Comparison of ENCODE assay signal across 10 mouse cellular contexts in genomic region chr2:27847001-27847400, GRCm38 (mm10). TPM values are rescaled to one million over a fixed set of nuclear protein-coding genes. Genes with fewer than 3 reads are reported as not detected.
A peak's percentile ranks its signal among the peaks of the same experiment; 100 is the strongest.
DNase-seq lines count a peak whose midpoint lies in the region; ATAC-seq lines count a peak whose summit lies in the region.
"Had no signal": no experiment of that assay in that cellular context is flagged by ENCODE, and none has a peak within 500 bp of the region (broad histone marks: within the 10 kb centered on the region; RNA-seq: fewer than 3 reads in every experiment).

No protein-coding gene starts in this region.

- H3K4me1 ChIP-seq in heart, embryonic 15.5 days (replicated peaks): peaks cover 18% of the 10 kb centered on the region
- H3K4me1 ChIP-seq in forebrain, embryonic 11.5 days (replicated peaks; ENCODE audit: control insufficient read depth, insufficient read depth, low read length): no peaks in the 10 kb centered on the region
- no peaks in the 10 kb centered on the region for H3K4me1 ChIP-seq in midbrain, embryonic 16.5 days (ENCODE audit: control insufficient read depth, insufficient read depth, low read length)

- no peak overlapping the region for H3K4me2 ChIP-seq in heart, embryonic 15.5 days
- no peak overlapping the region for H3K4me2 ChIP-seq in forebrain, embryonic 11.5 days (ENCODE audit: low read depth, low read length, severe bottlenecking)
- H3K4me2 ChIP-seq in midbrain, embryonic 16.5 days (ENCODE audit: low read length): no peak overlapping the region

- ATAC-seq in heart, embryonic 15.5 days (replicated peaks; ENCODE audit: insufficient number of reproducible peaks, insufficient read depth, low FRiP score, low read depth): 0 out of 2 replicates have a peak, but pooled peaks have one; percentile 15
- ATAC-seq in forebrain, embryonic 11.5 days (replicated peaks; ENCODE audit: low FRiP score): no peak
- no peak for ATAC-seq in midbrain, embryonic 16.5 days

- WGBS in heart, embryonic 15.5 days: 39% methylated on average over 5 of the region's 5 CpGs
- WGBS in forebrain, embryonic 11.5 days: 70% methylated on average over 5 of the region's 5 CpGs
- 74% methylated on average over 5 of the region's 5 CpGs for WGBS in midbrain, embryonic 16.5 days

- H3K36me3 ChIP-seq in heart, embryonic 15.5 days: no peaks in the 10 kb centered on the region
- no peaks in the 10 kb centered on the region for H3K36me3 ChIP-seq in forebrain, embryonic 11.5 days (ENCODE audit: control insufficient read depth, insufficient read depth, low read length)
- no peaks in the 10 kb centered on the region for H3K36me3 ChIP-seq in midbrain, embryonic 16.5 days (ENCODE audit: control insufficient read depth, insufficient read depth, low read length)

- peak; percentile 20 for DNase-seq in ovary, postnatal 36 days (ENCODE audit: low spot score)
- no peak for DNase-seq in ovary, postnatal 10 days (ENCODE audit: low spot score)
- peak; percentile 29 to 49 for DNase-seq in kidney, postnatal 4 days
- no peak for DNase-seq in forebrain, embryonic 11.5 days (ENCODE audit: low spot score)
- DNase-seq in layer of hippocampus, postnatal 10 days (ENCODE audit: low spot score in 2 of 2): no peak
- DNase-seq in ovary, postnatal 14 days (ENCODE audit: low spot score): no peak
- DNase-seq: right cerebral cortex, postnatal 4 days had no signal

- no peak overlapping the region for H3K9ac ChIP-seq in heart, embryonic 15.5 days
- no peak overlapping the region for H3K9ac ChIP-seq in forebrain, embryonic 11.5 days (ENCODE audit: low read length)
- H3K9ac ChIP-seq in midbrain, embryonic 16.5 days (ENCODE audit: low read depth, low read length): no peak overlapping the region

- no peaks in the 10 kb centered on the region for H3K27me3 ChIP-seq in heart, embryonic 15.5 days
- H3K27me3 ChIP-seq in forebrain, embryonic 11.5 days (ENCODE audit: control insufficient read depth, insufficient read depth, low read length): no peaks in the 10 kb centered on the region
- no peaks in the 10 kb centered on the region for H3K27me3 ChIP-seq in midbrain, embryonic 16.5 days (ENCODE audit: control insufficient read depth, insufficient read depth, low read depth, low read length)

- peak overlapping the region; percentile 81 for H3K27ac ChIP-seq in heart, embryonic 15.5 days
- H3K27ac ChIP-seq in forebrain, embryonic 11.5 days (ENCODE audit: low read depth, low read length): no peak overlapping the region
- H3K27ac ChIP-seq in midbrain, embryonic 16.5 days (ENCODE audit: low read length): no peak overlapping the region

- no peak overlapping the region for H3K4me3 ChIP-seq in heart, embryonic 15.5 days
- no peak overlapping the region for H3K4me3 ChIP-seq in forebrain, embryonic 11.5 days (ENCODE audit: low read depth, low read length)
- H3K4me3 ChIP-seq in midbrain, embryonic 16.5 days (ENCODE audit: low read depth, low read length): no peak overlapping the region

- no peaks in the 10 kb centered on the region for H3K9me3 ChIP-seq in heart, embryonic 15.5 days (replicated peaks)
- no peaks in the 10 kb centered on the region for H3K9me3 ChIP-seq in forebrain, embryonic 11.5 days (ENCODE audit: control insufficient read depth, low read length)
- no peaks in the 10 kb centered on the region for H3K9me3 ChIP-seq in midbrain, embryonic 16.5 days (replicated peaks; ENCODE audit: control insufficient read depth, low read length, poor library complexity, severe bottlenecking)

RNA-seq across cellular contexts. Expression of gene Col5a1, which starts 39.2 kb away (rescaled TPM):
- polyA plus RNA-seq in heart, embryonic 15.5 days (2015; fragmentation: Nextera tagmentation; extraction: Ambion mirVana): 71.0 and 89.5 TPM in 2 replicates
- 20.9 and 23.7 TPM in 2 replicates for polyA plus RNA-seq in forebrain, embryonic 11.5 days (2014; fragmentation: Nextera tagmentation; extraction: Ambion mirVana)
- 10 to 100 TPM in 1 of 2 experiments, 1 to 10 TPM in 1; 9.9 to 10.8 TPM for total RNA-seq in layer of hippocampus, postnatal 10 days (2021)
- 5.9 and 6.4 TPM in 2 replicates for polyA plus RNA-seq in midbrain, embryonic 16.5 days (2015; fragmentation: Nextera tagmentation; extraction: Ambion mirVana)
- total RNA-seq: granulocyte monocyte progenitor cell, adult 5-6 weeks had no signal

Comparison
In these comparisons a context has a peak if more than half of its experiments do, and no peak if none do; other contexts are left out.
1. DNase-seq: peak in ovary, postnatal 36 days (single experiment) and kidney, postnatal 4 days (2 of 2); none in ovary, postnatal 10 days (single experiment), forebrain, embryonic 11.5 days (single experiment), layer of hippocampus, postnatal 10 days (0 of 2) and ovary, postnatal 14 days (single experiment).